Mouse (Mus musculus) R1 (cell line): ENCODE results near the gene Cd300lg.

Source experiments
- DNase-seq: peaks from one replicate; pipeline ENCODE4 v3.0.0-alpha.2; 2018; ENCODE audit warnings: low read depth, low spot score

The Cd300lg gene

DNA sequence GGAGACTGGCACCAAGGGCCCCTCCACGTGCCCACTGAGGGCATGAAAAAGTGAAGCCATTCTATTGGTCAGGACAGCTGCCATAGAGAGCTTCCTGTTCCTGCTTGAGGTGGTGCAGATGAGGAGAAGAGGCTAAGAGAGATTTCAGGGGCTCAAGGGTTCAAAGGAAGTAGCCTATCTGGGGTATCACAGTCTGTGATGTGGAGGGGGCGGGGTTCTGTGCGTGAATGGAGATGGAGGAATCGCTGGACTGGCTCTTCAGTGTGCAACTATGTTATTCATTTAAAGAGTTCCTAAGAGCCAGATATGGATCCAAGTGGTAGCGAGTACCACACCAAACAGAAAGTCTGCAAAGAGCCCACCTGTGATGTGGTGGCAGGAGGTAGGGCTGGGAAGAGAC, 55.1 kb downstream of the Cd300lg start:
- DNase-seq = no peak

DNA sequence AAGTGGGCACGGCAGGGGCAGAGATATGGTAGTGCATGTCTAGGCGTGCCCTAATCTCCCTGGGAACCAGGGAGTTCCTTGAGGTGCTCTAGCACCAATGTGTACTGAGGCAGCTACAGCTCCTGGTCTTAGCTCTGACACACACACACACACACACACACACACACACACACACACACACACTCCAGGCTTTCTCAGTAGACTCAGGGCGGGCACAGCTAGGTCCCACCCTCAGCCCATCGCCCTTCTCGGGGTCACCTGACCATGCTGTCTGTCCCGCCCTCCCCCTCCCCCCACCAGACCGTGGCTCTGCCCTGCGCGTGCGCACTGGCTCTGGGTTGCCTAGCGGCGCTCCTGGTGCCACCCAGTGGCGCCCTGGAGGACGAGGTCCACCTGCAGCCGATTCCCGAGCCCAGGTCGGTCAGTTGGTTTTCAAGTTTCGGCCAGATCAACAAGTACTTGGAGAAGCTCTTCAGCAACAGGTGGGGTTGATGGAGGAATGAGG, 55.6 kb downstream of the Cd300lg start:
- peak; percentile 90 for DNase-seq

DNA sequence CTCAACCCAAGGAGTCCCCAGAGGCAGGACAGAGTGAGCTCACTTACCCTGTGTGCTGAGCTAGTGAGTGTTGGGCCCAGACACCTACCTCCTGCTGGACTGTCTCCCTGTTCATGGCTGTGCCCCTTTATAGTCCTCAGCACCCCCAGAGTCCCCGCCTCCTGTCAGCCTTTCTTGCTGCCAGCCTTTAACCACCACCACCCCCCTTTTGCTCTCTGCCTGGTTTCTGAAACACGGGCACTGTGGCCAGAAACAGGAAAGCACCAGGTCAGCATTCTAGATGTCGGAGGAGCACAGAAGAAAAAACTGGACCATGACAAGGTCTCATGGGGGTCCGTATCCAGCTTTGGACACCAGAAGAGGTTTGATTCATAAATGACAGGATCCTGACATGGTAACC, 59.9 kb downstream of the Cd300lg start, which contains the start of gene Ppy:
TSS of gene Ppy (minus strand) at position 101 of the 400 bp plus-strand sequence.
- DNase-seq = no peak

- DNase-seq = peak; percentile 75
Measured at GRCm38 (mm10) chr11:102102485-102103258, 61.4 kb downstream of the Cd300lg start.
